Mouse (Mus musculus) monocyte, adult 2 months (primary cell): ENCODE measurements at regions not wholly inside any gene's neighbourhood (a gene's known extent, or its start where the extent isn't known, plus 50 kb on each side); places are given as distances from the start of the nearest gene placed in this dataset.
"Not testable (repeated sequence)": the region's sequence is repeated elsewhere in the genome, so short reads cannot be mapped to it uniquely, and the experiment has no call there.

Experiments used
- DNase-seq, 2 experiments: peaks; one replicate each; pipeline ENCODE4 v3.0.0; 2022; ENCODE audit warnings: low spot score in 2 of 2, low read depth in 1 of 2

- not testable (repeated sequence) for DNase-seq
Measured at GRCm38 (mm10) chr8:20812164-20812872, 80.2 kb upstream of the Defb33 start.

- DNase-seq: peak in 1 of 2 experiments; percentile 22
Measured at GRCm38 (mm10) chr8:20813493-20813892, 79.0 kb upstream of the Defb33 start.

- DNase-seq: peak; percentile 30 to 58
Measured at GRCm38 (mm10) chr8:20822434-20822833, 70.0 kb upstream of the Defb33 start.

- DNase-seq: not testable (repeated sequence)
Measured at GRCm38 (mm10) chr8:20823219-20823618, 69.2 kb upstream of the Defb33 start.

GRCm38 (mm10) chr8:20839481-20839880 lies 53.0 kb upstream of the Defb33 start:
- not testable (repeated sequence) for DNase-seq
